Mouse (Mus musculus) hindbrain, embryonic 11.5 days (tissue): ENCODE data around the gene Vti1a. TPM values are rescaled to one million over a fixed set of nuclear protein-coding genes. Genes with fewer than 3 reads are reported as not detected.

Experiments used
- ATAC-seq: fragments of 200-750 bp; cut with Nextera tagmentation; 2 replicates; pipeline ENCODE4 v1.8.0; 2017; ENCODE audit warnings: mild to moderate bottlenecking, moderate TSS enrichment, moderate library complexity; ENCODE audit not compliant: low FRiP score
- DNase-seq: peaks from one replicate; pipeline ENCODE4 v3.0.0-alpha.2; 2015; ENCODE audit warnings: low spot score
- H3K27ac ChIP-seq: fragments of 300-500 bp; sonication (generic); 2 replicates; pipeline ENCODE4 v1.5.1; 2014; ENCODE audit warnings: mild to moderate bottlenecking, low read depth, low read length
- H3K27me3 ChIP-seq: fragments of 300-500 bp; sonication (generic); 2 replicates; pipeline ENCODE4 v1.6.1; 2014; ENCODE audit warnings: mild to moderate bottlenecking, low read length, moderate library complexity, mixed read lengths; ENCODE audit not compliant: control insufficient read depth, insufficient read depth
- H3K36me3 ChIP-seq: fragments of 300-500 bp; sonication (generic); 2 replicates; pipeline ENCODE4 v1.6.1; 2014; ENCODE audit warnings: mild to moderate bottlenecking, low read length, moderate library complexity, mixed read lengths; ENCODE audit not compliant: control insufficient read depth, insufficient read depth
- H3K4me1 ChIP-seq: fragments of 300-500 bp; sonication (generic); replicated peaks from 2 replicates; pipeline ENCODE4 v1.6.1; 2014; ENCODE audit warnings: low read length, mixed read lengths; ENCODE audit not compliant: control insufficient read depth, insufficient read depth
- H3K4me2 ChIP-seq: fragments of 300-500 bp; sonication (generic); replicated peaks from 2 replicates; pipeline ENCODE4 v1.6.1; 2014; ENCODE audit warnings: mild to moderate bottlenecking, low read depth, low read length
- H3K4me3 ChIP-seq: fragments of 300-500 bp; sonication (generic); 2 replicates; pipeline ENCODE4 v1.5.1; 2014; ENCODE audit warnings: low read depth, low read length
- H3K9ac ChIP-seq: fragments of 300-500 bp; sonication (generic); 2 replicates; pipeline ENCODE4 v1.6.1; 2014; ENCODE audit warnings: low read depth, low read length
- H3K9me3 ChIP-seq: fragments of 300-500 bp; sonication (generic); 2 replicates; pipeline ENCODE4 v1.6.1; 2016; ENCODE audit warnings: low read length; ENCODE audit not compliant: control insufficient read depth
- WGBS: fragments of 180-500 bp; shearing (Covaris S2); extraction: QIAGEN DNeasy Blood & Tissue Kit; methylation state at CpG from one replicate; pipeline ENCODE4 v1.1.7; 2014; 5-methylcytosine and 5-hydroxymethylcytosine counted together
- polyA plus RNA-seq: library from polyadenylated mRNA; unstranded; fragments of >200 nt; fragmentation: Nextera tagmentation; extraction: Ambion mirVana; gene quantifications from 2 replicates; pipeline ENCODE4 v1.2.1, GENCODE M21; 2014

Gene Vti1a
- polyA plus RNA-seq, 1 experiment from 2014 or later: 27.8 TPM

- no peak overlapping the region for H3K9ac ChIP-seq
- no peak for ATAC-seq
- H3K4me2 ChIP-seq: no peak overlapping the region
- no peak overlapping the region for H3K4me3 ChIP-seq
- H3K36me3 ChIP-seq: no peaks in the 10 kb centered on the region
- WGBS: 84% methylated on average over 5 of the region's 5 CpGs
- H3K4me1 ChIP-seq: 0 out of 2 replicates have a peak, but pooled peaks cover under 1% of the 10 kb centered on the region
- no peaks in the 10 kb centered on the region for H3K27me3 ChIP-seq
- DNase-seq: no peak
- H3K27ac ChIP-seq: no peak overlapping the region
- no peaks in the 10 kb centered on the region for H3K9me3 ChIP-seq
These were observed 3.4 kb downstream of the Vti1a start for GRCm38 (mm10) chr19:55319521-55319920.

- Histone ChIP-seq H3K9me3 (no peaks in the 10 kb centered on the region), H3K4me3 (no peak overlapping the region), H3K9ac (no peak overlapping the region), H3K4me1 (no peaks in the 10 kb centered on the region), H3K4me2 (no peak overlapping the region), H3K27ac (no peak overlapping the region), H3K36me3 (no peaks in the 10 kb centered on the region), H3K27me3 (no peaks in the 10 kb centered on the region)
- 95% methylated on average over 8 of the region's 8 CpGs for WGBS
- DNase-seq (no peak), ATAC-seq (no peak)
These were observed 6.5 kb downstream of the Vti1a start for GRCm38 (mm10) chr19:55322604-55323003.

DNA sequence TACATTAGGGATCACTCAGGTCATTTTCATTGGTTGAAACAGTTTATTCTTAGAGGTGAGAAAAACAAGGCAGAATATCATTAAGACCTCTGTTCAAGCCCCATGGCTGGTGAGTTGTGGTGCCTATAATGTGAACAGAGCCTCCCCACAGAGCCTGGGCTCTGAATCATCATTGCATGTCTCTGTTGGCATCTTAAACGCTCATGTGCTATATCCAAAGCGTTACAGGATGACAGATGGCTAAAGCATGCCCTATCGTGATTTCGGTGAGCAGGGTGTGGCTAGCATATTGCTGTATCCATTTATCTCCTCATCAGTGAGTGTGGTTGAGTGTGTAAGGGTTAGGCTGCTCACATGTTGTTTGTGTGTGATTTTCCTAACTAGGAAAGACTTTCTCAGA is 11.4 kb downstream of the Vti1a start:
- Histone ChIP-seq H3K9me3 (no peaks in the 10 kb centered on the region), H3K27ac (no peak overlapping the region), H3K4me3 (no peak overlapping the region), H3K27me3 (no peaks in the 10 kb centered on the region), H3K36me3 (no peaks in the 10 kb centered on the region), H3K4me1 (no peaks in the 10 kb centered on the region), H3K4me2 (no peak overlapping the region), H3K9ac (no peak overlapping the region)
- ATAC-seq (no peak), DNase-seq (no peak)
- WGBS: 96% methylated on average over 4 of the region's 4 CpGs

DNA sequence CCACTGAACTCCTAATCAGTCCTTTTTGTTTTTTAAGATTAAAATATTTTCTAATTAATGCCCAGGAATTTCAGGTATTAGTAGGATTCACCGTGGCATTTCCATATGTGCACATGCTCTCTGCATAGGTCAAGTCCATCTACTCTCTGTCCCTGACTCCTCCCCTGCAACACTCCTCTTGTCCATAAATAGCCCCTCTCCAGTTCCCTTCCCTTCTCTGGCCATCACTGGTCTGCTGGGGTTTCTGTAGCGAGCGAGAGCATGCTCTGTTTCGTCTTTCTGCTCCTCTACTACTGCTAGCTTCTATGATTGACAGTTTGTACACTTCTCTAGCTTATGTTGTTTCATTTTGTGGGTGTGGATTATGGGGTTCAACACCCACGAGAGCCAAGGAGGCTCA is 15.7 kb downstream of the Vti1a start:
- Histone ChIP-seq H3K4me2 (no peak overlapping the region), H3K4me1 (no peaks in the 10 kb centered on the region), H3K36me3 (no peaks in the 10 kb centered on the region), H3K27ac (no peak overlapping the region), H3K27me3 (no peaks in the 10 kb centered on the region), H3K9me3 (no peaks in the 10 kb centered on the region), H3K9ac (no peak overlapping the region), H3K4me3 (no peak overlapping the region)
- WGBS: 91% methylated on average over 5 of the region's 5 CpGs
- no peak for ATAC-seq
- no peak for DNase-seq

DNA sequence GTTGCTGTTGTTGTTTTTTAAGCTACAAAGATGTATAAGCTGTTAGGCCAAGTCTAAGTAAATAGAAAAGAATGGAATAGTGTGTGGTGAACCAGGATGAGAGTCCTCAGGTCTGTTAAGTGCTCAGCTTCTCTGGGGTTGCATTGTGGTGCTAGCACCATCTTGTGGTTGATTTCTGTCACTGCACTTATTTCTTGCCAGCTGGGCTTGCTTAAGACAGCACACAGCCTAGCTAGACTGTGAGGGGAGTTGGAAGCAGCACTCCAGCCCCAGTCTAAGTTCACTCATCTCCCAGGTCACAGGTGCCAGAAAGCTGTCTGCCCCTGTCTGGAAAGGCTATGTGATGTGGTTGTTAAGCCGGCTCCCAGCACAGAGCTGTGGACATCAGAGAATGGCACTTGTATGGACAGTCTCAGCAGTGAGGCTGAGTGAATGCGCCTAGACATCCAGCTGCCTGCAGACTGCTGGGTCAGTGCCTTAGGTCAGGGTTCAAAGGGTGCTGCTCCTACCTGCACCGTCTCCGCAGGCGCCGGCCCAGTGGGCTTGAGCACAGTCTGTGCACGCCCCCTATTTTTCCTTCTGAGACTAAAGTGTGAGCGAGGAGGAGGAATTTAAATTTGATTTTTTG is 16.7 kb downstream of the Vti1a start:
- Histone ChIP-seq H3K4me2 (no peak overlapping the region), H3K9ac (no peak overlapping the region), H3K36me3 (no peaks in the 10 kb centered on the region), H3K9me3 (no peaks in the 10 kb centered on the region), H3K4me1 (no peaks in the 10 kb centered on the region), H3K4me3 (no peak overlapping the region), H3K27ac (no peak overlapping the region), H3K27me3 (no peaks in the 10 kb centered on the region)
- DNase-seq (peak; percentile 80), ATAC-seq (peak; percentile 56; the same call in 1 of the 2 replicates)
- WGBS: 93% methylated on average over 8 of the region's 8 CpGs

GRCm38 (mm10) chr19:55335881-55336280 is 19.8 kb downstream of the Vti1a start:
- Histone ChIP-seq H3K9me3 (no peaks in the 10 kb centered on the region), H3K4me2 (no peak overlapping the region), H3K27ac (no peak overlapping the region), H3K4me3 (no peak overlapping the region), H3K9ac (no peak overlapping the region), H3K27me3 (no peaks in the 10 kb centered on the region), H3K4me1 (no peaks in the 10 kb centered on the region), H3K36me3 (no peaks in the 10 kb centered on the region)
- ATAC-seq: no peak
- DNase-seq: peak; percentile 42
- 97% methylated on average over 1 of the region's 1 CpGs for WGBS

GRCm38 (mm10) chr19:55336441-55336840 is 20.3 kb downstream of the Vti1a start:
- no peaks in the 10 kb centered on the region for H3K4me1 ChIP-seq
- no peaks in the 10 kb centered on the region for H3K27me3 ChIP-seq
- H3K27ac ChIP-seq: no peak overlapping the region
- no peak for ATAC-seq
- DNase-seq: no peak
- 91% methylated on average over 12 of the region's 12 CpGs for WGBS
- H3K4me3 ChIP-seq: no peak overlapping the region
- H3K9me3 ChIP-seq: no peaks in the 10 kb centered on the region
- no peaks in the 10 kb centered on the region for H3K36me3 ChIP-seq
- H3K4me2 ChIP-seq: no peak overlapping the region
- H3K9ac ChIP-seq: no peak overlapping the region

DNA sequence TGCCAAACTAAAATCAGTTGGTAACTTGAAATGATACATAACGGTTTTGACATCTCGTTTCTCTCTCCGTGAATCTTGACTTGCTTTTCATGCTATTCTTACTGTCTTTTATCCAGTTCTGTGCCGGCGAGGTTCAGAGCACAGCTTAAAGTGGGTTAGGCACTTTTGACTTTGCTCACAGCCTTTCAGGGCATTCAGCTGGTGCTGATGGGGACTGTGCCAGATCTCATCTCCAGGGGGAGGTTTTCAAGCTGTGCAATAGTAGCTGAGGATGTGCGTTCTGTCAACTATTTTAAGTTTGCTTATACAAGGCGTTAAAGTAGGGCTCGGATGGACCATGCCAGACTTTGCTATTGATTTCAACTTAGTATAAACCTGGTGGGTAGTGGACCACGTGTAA is 21.0 kb downstream of the Vti1a start:
- no peak for ATAC-seq
- 90% methylated on average over 9 of the region's 9 CpGs for WGBS

DNA sequence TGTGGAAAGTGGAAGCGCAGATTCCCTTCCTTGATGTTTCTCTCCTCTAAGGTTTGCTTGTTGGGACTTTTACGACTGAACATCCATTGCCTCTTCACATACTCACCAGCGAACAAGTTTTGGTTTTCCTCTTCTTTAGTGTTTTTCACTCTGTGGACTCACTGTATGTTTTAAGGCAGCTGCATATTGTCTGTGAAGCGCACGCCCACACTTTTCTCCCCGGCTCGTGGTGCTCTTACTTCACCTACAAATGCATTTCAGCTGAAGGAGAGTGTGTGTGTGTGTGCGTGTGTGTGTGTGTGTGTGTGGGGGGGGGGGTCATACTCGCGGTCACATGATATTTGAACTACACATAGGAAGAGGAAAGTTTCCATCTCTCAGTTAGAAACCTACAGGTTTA is 21.6 kb downstream of the Vti1a start:
- H3K4me2 ChIP-seq: no peak overlapping the region
- no peak overlapping the region for H3K9ac ChIP-seq
- H3K4me1 ChIP-seq: no peaks in the 10 kb centered on the region
- no peaks in the 10 kb centered on the region for H3K36me3 ChIP-seq
- 96% methylated on average over 10 of the region's 10 CpGs for WGBS
- H3K27ac ChIP-seq: no peak overlapping the region
- ATAC-seq: no peak
- H3K4me3 ChIP-seq: no peak overlapping the region
- H3K27me3 ChIP-seq: no peaks in the 10 kb centered on the region
- no peaks in the 10 kb centered on the region for H3K9me3 ChIP-seq
- DNase-seq: no peak

More for the DNA sequence above, 21.0 kb downstream of the Vti1a start:
- Histone ChIP-seq H3K4me3 (no peak overlapping the region), H3K4me2 (no peak overlapping the region), H3K27ac (no peak overlapping the region), H3K27me3 (no peaks in the 10 kb centered on the region), H3K9me3 (no peaks in the 10 kb centered on the region), H3K36me3 (no peaks in the 10 kb centered on the region), H3K4me1 (no peaks in the 10 kb centered on the region), H3K9ac (no peak overlapping the region)
- no peak for DNase-seq
